Mouse (Mus musculus) neural tube, embryonic 13.5 days (tissue): ENCODE data around the gene Trim44. TPM values are rescaled to one million over a fixed set of nuclear protein-coding genes. Genes with fewer than 3 reads are reported as not detected.

ENCODE experiments used
- ATAC-seq: fragments of 200-750 bp; cut with Nextera tagmentation; 2 replicates; pipeline ENCODE4 v1.8.0; 2017; ENCODE audit warnings: low read depth, mild to moderate bottlenecking, moderate TSS enrichment, moderate library complexity
- H3K27ac ChIP-seq: fragments of 300-500 bp; sonication (generic); replicated peaks from 2 replicates; pipeline ENCODE4 v1.5.1; 2015; ENCODE audit warnings: moderate library complexity, mild to moderate bottlenecking, inconsistent platforms
- H3K27me3 ChIP-seq: fragments of 300-500 bp; sonication (generic); 2 replicates; pipeline ENCODE4 v1.6.1; 2015; ENCODE audit warnings: mild to moderate bottlenecking, inconsistent platforms
- H3K36me3 ChIP-seq: fragments of 300-500 bp; sonication (generic); 2 replicates; pipeline ENCODE4 v1.6.1; 2015; ENCODE audit warnings: mild to moderate bottlenecking, inconsistent platforms
- H3K4me1 ChIP-seq: fragments of 300-500 bp; sonication (generic); replicated peaks from 2 replicates; pipeline ENCODE4 v1.6.1; 2015; ENCODE audit warnings: inconsistent platforms
- H3K4me2 ChIP-seq: fragments of 300-500 bp; sonication (generic); 2 replicates; pipeline ENCODE4 v1.6.1; 2015; ENCODE audit warnings: inconsistent platforms, mild to moderate bottlenecking, moderate library complexity
- H3K4me3 ChIP-seq: fragments of 300-500 bp; sonication (generic); 2 replicates; pipeline ENCODE4 v1.5.1; 2015; ENCODE audit warnings: mild to moderate bottlenecking, inconsistent platforms
- H3K9ac ChIP-seq: fragments of 300-500 bp; sonication (generic); 2 replicates; pipeline ENCODE4 v1.6.1; 2015; ENCODE audit warnings: moderate library complexity, mild to moderate bottlenecking, inconsistent platforms
- H3K9me3 ChIP-seq: fragments of 300-500 bp; sonication (generic); 2 replicates; pipeline ENCODE4 v1.6.1; 2016; ENCODE audit warnings: inconsistent platforms
- whole genome bisulfite sequencing: fragments of 180-500 bp; shearing (Covaris S2); methylation state at CpG from one replicate; pipeline ENCODE4 v1.1.7; 2015; 5-methylcytosine and 5-hydroxymethylcytosine counted together
- polyA plus RNA-seq: library from polyadenylated mRNA; unstranded; fragments of >200 nt; fragmentation: Nextera tagmentation; extraction: Ambion mirVana; gene quantifications from 2 replicates; pipeline ENCODE4 v1.2.1, GENCODE M21; 2015

Gene Trim44
- polyA plus RNA-seq, 1 experiment from 2014 or later, result 54.8 TPM

DNA sequence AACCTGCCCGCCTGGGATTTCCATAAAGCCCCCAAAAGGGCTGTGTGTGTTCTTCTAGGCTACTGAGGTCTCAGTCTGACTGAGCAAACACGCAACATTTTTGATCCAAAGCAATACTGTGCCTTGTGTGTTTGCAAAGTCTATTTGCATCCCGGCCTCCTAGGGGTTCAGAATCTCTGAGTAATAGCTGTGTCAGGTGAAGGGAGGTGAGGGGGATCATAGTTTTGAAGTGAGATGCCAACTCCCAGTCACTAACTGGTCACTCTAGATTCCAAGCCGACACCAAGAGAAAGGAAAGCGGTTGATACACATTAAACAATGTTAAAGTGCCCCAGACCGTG is 6.3 kb downstream of the Trim44 start:
- no peaks in the 10 kb centered on the region for H3K27me3 ChIP-seq
- H3K9me3 ChIP-seq, result no peaks in the 10 kb centered on the region
- peaks cover 37% of the 10 kb centered on the region for H3K4me1 ChIP-seq
- WGBS, result 23% methylated on average over 6 of the region's 6 CpGs
- H3K4me2 ChIP-seq, result peak overlapping the region; percentile 89
- no peaks in the 10 kb centered on the region for H3K36me3 ChIP-seq
- H3K27ac ChIP-seq, result peak overlapping the region; percentile 97
- no peak; the same call in 1 of the 2 replicates for ATAC-seq
- peak overlapping the region; percentile 95 for H3K9ac ChIP-seq
- H3K4me3 ChIP-seq, result peak overlapping the region; percentile 84

DNA sequence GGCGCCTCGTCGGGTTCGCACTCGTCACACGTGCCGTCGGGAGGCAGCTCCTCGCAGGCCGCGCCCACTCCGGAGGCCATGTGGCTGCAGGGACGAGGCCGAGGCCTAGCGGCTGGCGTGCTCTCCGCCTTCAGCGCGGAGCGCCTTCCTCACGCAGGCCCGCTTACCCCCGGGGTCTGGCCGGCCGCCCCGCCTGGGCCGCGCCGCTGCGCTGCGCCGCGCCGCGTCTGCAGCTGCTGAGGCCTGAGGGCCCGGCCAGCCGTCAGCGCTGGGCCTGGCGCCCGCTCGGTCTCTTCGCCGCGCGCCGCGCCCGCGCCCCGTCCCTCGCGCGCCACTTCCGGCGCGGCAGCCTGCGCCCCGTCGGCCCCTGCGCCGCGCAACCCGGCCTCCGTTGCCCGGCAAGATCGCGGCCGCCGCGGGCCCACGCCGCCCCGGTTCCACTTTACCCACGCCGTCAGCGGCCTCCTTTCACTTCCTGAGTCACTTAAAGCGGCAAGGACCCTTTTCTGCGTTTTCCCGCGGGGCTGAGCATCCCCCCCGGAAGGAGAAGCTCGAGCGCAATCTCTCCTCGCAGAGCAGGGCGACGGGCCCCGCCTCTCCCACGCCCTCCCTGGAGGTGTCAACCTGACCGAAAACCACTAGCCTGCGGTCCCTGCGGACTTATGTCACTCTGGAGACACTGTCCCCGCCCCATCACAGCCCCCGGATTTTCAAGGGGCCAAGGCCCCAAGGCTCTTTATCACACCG is 6.8 kb downstream of the Trim44 start:
- Histone ChIP-seq H3K4me3 (peak overlapping the region; percentile 84), H3K27me3 (no peaks in the 10 kb centered on the region), H3K9me3 (no peaks in the 10 kb centered on the region), H3K27ac (peak overlapping the region; percentile 97), H3K36me3 (no peaks in the 10 kb centered on the region), H3K9ac (peak overlapping the region; percentile 95), H3K4me2 (peak overlapping the region; percentile 89), H3K4me1 (peaks cover 32% of the 10 kb centered on the region)
- 1% methylated on average over 89 of the region's 94 CpGs for WGBS
- peak; percentile 94 for ATAC-seq

DNA sequence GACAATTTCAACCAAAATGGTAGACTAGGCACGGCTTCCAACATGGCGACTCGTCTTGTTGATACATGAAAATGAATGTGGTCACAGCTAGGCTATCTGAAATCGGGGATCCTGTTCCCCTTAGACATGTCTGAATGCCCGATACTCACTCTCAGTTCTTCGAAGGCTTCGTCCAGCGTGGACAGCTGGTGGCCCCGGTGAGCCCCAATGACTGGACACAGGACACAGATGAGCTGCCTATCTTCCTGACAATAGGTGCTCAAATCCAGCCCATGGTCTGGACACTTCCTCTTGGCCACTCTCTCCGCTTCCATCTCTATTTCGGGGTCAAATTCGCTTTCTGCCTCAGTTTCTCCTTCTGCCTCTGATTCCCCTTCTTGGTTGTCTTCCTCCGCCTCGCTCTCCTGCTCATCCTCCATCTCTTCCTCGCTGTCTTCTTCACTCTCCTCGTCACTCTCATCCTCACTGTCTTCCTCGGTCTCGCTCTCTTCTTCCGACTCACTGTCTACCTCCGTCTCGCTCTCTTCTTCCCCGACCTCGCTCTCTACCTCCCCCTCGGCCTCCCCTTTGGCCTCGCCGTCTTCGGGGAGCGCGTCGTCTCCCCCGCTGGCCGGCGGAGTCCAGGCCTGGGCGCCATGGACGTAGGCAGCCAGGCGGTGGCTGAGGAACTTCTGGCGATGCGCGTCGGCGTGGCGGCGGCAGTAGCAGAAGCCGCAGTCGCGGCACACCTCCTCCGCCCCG is 7.6 kb downstream of the Trim44 start:
- H3K27ac ChIP-seq, result peak overlapping the region; percentile 97
- no peak for ATAC-seq
- H3K4me3 ChIP-seq, result peak overlapping the region; percentile 84
- no peaks in the 10 kb centered on the region for H3K27me3 ChIP-seq
- H3K9ac ChIP-seq, result peak overlapping the region; percentile 95
- H3K4me1 ChIP-seq, result peaks cover 32% of the 10 kb centered on the region
- peak overlapping the region; percentile 89 for H3K4me2 ChIP-seq
- no peaks in the 10 kb centered on the region for H3K9me3 ChIP-seq
- WGBS, result 39% methylated on average over 48 of the region's 48 CpGs
- H3K36me3 ChIP-seq, result no peaks in the 10 kb centered on the region

DNA sequence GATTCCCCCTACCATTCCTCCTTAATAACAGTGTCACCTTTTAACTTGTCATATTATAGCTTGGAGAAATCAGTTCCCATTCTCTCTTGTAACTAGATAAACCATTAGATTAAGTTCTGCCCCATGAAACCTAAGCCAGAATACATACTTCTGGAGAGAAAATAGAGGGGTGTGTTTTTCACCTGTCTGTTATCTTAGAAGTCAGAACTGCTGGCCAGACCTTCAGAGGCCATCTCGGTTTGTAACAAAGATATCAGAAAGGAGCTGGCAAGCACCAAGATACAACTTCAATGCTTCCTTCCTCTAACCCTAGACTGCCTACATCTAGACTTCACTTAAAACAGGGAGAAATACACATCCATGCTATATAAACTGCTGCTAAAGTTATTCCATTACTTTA is 11.1 kb downstream of the Trim44 start:
- no peaks in the 10 kb centered on the region for H3K36me3 ChIP-seq
- 90% methylated on average over 1 of the region's 1 CpGs for WGBS

GRCm38 (mm10) chr2:102393457-102393856 is 14.2 kb downstream of the Trim44 start:
- no peak overlapping the region for H3K4me2 ChIP-seq
- WGBS, result 100% methylated on average over 1 of the region's 1 CpGs
- no peak for ATAC-seq
- no peak overlapping the region for H3K27ac ChIP-seq
- H3K36me3 ChIP-seq, result no peaks in the 10 kb centered on the region
- H3K9ac ChIP-seq, result no peak overlapping the region
- H3K9me3 ChIP-seq, result 0 out of 2 replicates have a peak, but pooled peaks cover 8% of the 10 kb centered on the region
- H3K4me1 ChIP-seq, result peaks cover 12% of the 10 kb centered on the region
- no peaks in the 10 kb centered on the region for H3K27me3 ChIP-seq
- no peak overlapping the region for H3K4me3 ChIP-seq

More for the DNA sequence above, 11.1 kb downstream of the Trim44 start:
- Histone ChIP-seq H3K4me2 (no peak overlapping the region), H3K27me3 (no peaks in the 10 kb centered on the region), H3K9ac (no peak overlapping the region), H3K4me1 (peaks cover 31% of the 10 kb centered on the region), H3K27ac (no peak overlapping the region), H3K9me3 (no peaks in the 10 kb centered on the region), H3K4me3 (no peak overlapping the region)
- no peak for ATAC-seq

DNA sequence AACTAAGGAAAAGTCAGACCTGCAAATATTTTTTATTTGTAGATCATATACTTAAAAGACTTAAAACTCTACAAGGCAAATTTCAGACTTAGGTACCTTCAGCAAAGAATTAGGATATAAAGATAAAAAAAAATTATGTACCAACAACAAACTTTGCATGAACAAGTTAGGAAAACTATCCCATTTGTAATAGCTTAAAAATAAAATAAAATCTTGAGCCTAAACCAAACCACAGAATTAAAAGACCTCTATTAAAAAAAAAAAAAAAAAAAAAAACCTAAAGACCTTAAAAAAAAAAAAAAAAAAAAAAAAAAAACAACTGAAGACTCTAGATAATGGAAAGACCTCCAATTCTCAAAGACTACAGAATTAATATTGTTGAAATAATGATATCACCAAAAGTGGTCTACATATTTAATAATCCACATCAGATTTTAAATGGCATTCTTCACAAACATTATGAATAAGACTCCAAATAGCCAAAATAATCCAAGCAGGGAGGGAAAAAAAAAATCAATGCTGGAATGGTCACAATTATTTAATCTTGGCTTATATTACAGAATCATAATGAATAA is 22.2 kb downstream of the Trim44 start:
- no peak overlapping the region for H3K27ac ChIP-seq
- H3K9me3 ChIP-seq, result 0 out of 2 replicates have a peak, but pooled peaks cover 8% of the 10 kb centered on the region
- no peaks in the 10 kb centered on the region for H3K27me3 ChIP-seq
- H3K4me2 ChIP-seq, result no peak overlapping the region
- no peak overlapping the region for H3K9ac ChIP-seq
- H3K4me3 ChIP-seq, result no peak overlapping the region
- H3K36me3 ChIP-seq, result peaks cover 2% of the 10 kb centered on the region; the same call in 1 of the 2 replicates
- no peak for ATAC-seq
- H3K4me1 ChIP-seq, result peaks cover 20% of the 10 kb centered on the region

DNA sequence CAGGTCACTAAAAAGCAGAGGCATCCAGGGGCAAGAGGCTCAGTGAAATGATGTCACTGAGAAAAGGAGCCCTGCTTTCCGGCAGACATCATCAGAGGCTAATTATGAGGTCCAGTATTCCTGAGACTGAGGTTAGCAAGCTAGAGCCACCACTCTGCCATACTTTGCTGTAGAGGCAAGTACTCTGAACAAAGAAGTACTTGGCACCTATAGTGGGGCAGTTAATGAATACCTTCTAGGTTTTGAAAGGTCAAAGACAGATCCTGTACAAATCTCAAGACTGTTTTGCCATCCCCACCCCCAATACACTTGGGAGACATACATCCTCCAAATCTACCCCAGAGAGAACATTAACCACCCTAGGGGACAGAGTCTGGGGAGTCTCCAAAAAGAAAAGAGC is 23.1 kb downstream of the Trim44 start:
- no peak overlapping the region for H3K27ac ChIP-seq
- no peaks in the 10 kb centered on the region for H3K27me3 ChIP-seq
- no peak overlapping the region for H3K4me2 ChIP-seq
- peaks cover 3% of the 10 kb centered on the region; the same call in 1 of the 2 replicates for H3K36me3 ChIP-seq
- H3K9ac ChIP-seq, result no peak overlapping the region
- 0 out of 2 replicates have a peak, but pooled peaks cover 8% of the 10 kb centered on the region for H3K9me3 ChIP-seq
- no peak overlapping the region for H3K4me3 ChIP-seq
- H3K4me1 ChIP-seq, result peaks cover 20% of the 10 kb centered on the region
- ATAC-seq, result no peak; the same call in 1 of the 2 replicates
- WGBS, result 43% methylated on average over 1 of the region's 1 CpGs

DNA sequence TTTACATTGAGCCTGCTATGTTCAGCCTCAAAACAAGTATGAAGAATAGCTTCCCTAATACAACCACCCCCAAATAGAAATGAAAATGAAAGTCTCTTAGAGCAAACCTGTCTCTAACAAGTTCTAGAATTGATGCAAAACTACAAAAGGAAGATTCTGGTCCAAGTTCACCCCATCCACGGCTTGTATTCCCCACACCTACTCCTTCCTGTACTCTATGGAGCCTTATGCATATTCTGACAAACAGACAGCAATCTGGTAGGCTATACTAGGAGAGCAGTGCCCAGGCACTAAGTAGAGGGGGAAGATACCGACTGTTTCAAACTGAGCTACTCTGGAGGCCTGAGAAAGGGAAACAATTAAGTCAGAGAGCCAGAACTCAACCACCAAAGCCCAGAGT is 23.6 kb downstream of the Trim44 start:
- Histone ChIP-seq H3K36me3 (peaks cover 3% of the 10 kb centered on the region; the same call in 1 of the 2 replicates), H3K9me3 (0 out of 2 replicates have a peak, but pooled peaks cover 6% of the 10 kb centered on the region), H3K9ac (no peak overlapping the region), H3K27me3 (no peaks in the 10 kb centered on the region), H3K4me2 (no peak overlapping the region), H3K4me1 (peaks cover 20% of the 10 kb centered on the region), H3K27ac (peak overlapping the region; percentile 52; the same call in 1 of the 2 replicates), H3K4me3 (no peak overlapping the region)
- WGBS, result 42% methylated on average over 2 of the region's 2 CpGs
- no peak for ATAC-seq

GRCm38 (mm10) chr2:102383069-102383834 is 24.4 kb downstream of the Trim44 start:
- Histone ChIP-seq H3K4me2 (no peak overlapping the region), H3K27ac (peak overlapping the region; percentile 52), H3K27me3 (no peaks in the 10 kb centered on the region), H3K9me3 (no peaks in the 10 kb centered on the region), H3K9ac (no peak overlapping the region), H3K4me3 (no peak overlapping the region), H3K4me1 (peaks cover 20% of the 10 kb centered on the region), H3K36me3 (peaks cover 3% of the 10 kb centered on the region; the same call in 1 of the 2 replicates)
- 60% methylated on average over 3 of the region's 3 CpGs for WGBS
- no peak for ATAC-seq

DNA sequence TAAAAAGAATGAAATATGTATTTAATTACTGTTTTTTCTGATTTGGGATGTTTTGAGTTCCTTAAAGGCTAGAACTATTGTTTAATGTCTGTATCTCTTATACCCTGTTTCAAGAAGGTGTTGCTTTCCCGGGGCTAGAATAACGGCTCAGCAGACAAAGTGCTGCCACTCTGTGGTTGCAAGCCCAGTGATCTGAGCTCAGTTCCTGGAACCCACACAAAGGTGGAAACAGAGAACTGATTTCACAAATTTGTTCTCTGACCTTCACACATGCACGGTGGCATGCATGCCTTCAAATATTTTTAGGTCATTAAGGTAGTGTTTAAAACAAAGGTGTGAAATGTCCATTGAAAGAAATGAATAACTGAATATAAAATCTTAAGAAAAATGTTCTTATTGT is 25.1 kb downstream of the Trim44 start:
- 75% methylated on average over 3 of the region's 3 CpGs for WGBS
- Histone ChIP-seq H3K27ac (no peak overlapping the region), H3K4me2 (no peak overlapping the region), H3K4me3 (no peak overlapping the region), H3K4me1 (peaks cover 20% of the 10 kb centered on the region), H3K9me3 (no peaks in the 10 kb centered on the region), H3K27me3 (no peaks in the 10 kb centered on the region), H3K36me3 (peaks cover 3% of the 10 kb centered on the region; the same call in 1 of the 2 replicates), H3K9ac (no peak overlapping the region)
- ATAC-seq, result no peak

GRCm38 (mm10) chr2:102380581-102380980 is 27.0 kb downstream of the Trim44 start:
- H3K9me3 ChIP-seq, result no peaks in the 10 kb centered on the region
- no peak overlapping the region for H3K4me2 ChIP-seq
- ATAC-seq, result no peak
- H3K27me3 ChIP-seq, result no peaks in the 10 kb centered on the region
- 79% methylated on average over 2 of the region's 2 CpGs for WGBS
- H3K27ac ChIP-seq, result no peak overlapping the region
- peaks cover 20% of the 10 kb centered on the region for H3K4me1 ChIP-seq
- H3K36me3 ChIP-seq, result peaks cover 11% of the 10 kb centered on the region; the same call in 1 of the 2 replicates
- no peak overlapping the region for H3K9ac ChIP-seq
- H3K4me3 ChIP-seq, result no peak overlapping the region
